Mouse (Mus musculus) testis, adult 2 months (tissue): Measurements from ENCODE around the gene Npas3.

Source experiments
- CTCF ChIP-seq: fragments of 200-500 bp; IDR thresholded peaks from 2 replicates; pipeline ENCODE4 v1.5.1; 2012; ENCODE audit warnings: low read depth, mild to moderate bottlenecking, inconsistent platforms, low read length, moderate library complexity; ENCODE audit not compliant: control insufficient read depth, insufficient read depth, insufficient replicate concordance
- POLR2A ChIP-seq: fragments of 200-500 bp; IDR thresholded peaks from 2 replicates; pipeline ENCODE4 v1.6.1; 2012; ENCODE audit warnings: low read depth, mild to moderate bottlenecking, inconsistent platforms, low read length, moderate library complexity; ENCODE audit not compliant: control insufficient read depth

DNA sequence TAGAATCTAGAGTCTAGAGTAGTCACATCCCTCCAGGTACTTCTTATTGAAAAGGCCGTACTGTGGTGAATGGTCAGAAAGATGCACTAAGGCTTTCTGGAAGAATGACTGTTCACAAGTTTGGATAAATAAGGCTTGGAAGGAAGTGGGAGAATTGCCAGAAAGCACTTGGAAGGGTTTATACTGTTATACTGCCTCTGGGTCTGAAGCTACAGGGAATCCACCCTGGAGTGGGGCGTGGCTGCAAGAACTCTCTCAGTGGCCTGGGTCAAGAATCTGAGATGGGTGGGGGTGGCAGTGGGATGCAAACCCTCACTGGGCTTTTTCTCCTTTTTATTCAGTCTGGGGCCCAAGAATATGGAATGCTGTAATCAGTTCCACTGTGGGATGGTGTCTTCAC lies 72.0 kb downstream of the Npas3 start:
- no peak for TF ChIP-seq CTCF
- TF ChIP-seq POLR2A: no peak
